Mouse (Mus musculus) stomach, postnatal 0 days (tissue): ENCODE data around the gene Tmem19. TPM values are rescaled to one million over a fixed set of nuclear protein-coding genes. Genes with fewer than 3 reads are reported as not detected.

Experiments used
- ATAC-seq: fragments of 200-750 bp; cut with Nextera tagmentation; 2 replicates; pipeline ENCODE4 v1.8.0; 2017; ENCODE audit not compliant: low FRiP score, low TSS enrichment
- DNase-seq: peaks from one replicate; pipeline ENCODE4 v3.0.0-alpha.2; 2016; ENCODE audit warnings: low spot score
- H3K27ac ChIP-seq: fragments of 300-500 bp; sonication (generic); replicated peaks from 2 replicates; pipeline ENCODE4 v1.5.1; 2014; ENCODE audit warnings: mild to moderate bottlenecking, control low read depth
- H3K27me3 ChIP-seq: fragments of 300-500 bp; sonication (generic); 2 replicates; pipeline ENCODE4 v1.6.1; 2014; ENCODE audit warnings: low read length; ENCODE audit not compliant: control insufficient read depth, insufficient read depth
- H3K36me3 ChIP-seq: fragments of 300-500 bp; sonication (generic); 2 replicates; pipeline ENCODE4 v1.6.1; 2014; ENCODE audit warnings: low read length, mixed read lengths; ENCODE audit not compliant: control insufficient read depth, insufficient read depth
- H3K4me1 ChIP-seq: fragments of 300-500 bp; sonication (generic); replicated peaks from 2 replicates; pipeline ENCODE4 v1.6.1; 2014; ENCODE audit warnings: antibody characterized with exemption; ENCODE audit not compliant: control insufficient read depth, insufficient read depth
- H3K4me2 ChIP-seq: fragments of 300-500 bp; sonication (generic); replicated peaks from 2 replicates; pipeline ENCODE4 v1.6.1; 2014; ENCODE audit warnings: low read depth, mild to moderate bottlenecking, control low read depth, moderate library complexity
- H3K4me3 ChIP-seq: fragments of 300-500 bp; sonication (generic); 2 replicates; pipeline ENCODE4 v1.5.1; 2014; ENCODE audit warnings: low read depth, low read length, control low read depth
- H3K9ac ChIP-seq: fragments of 300-500 bp; sonication (generic); 2 replicates; pipeline ENCODE4 v1.6.1; 2014; ENCODE audit warnings: mild to moderate bottlenecking, low read length, control low read depth, mixed read lengths
- H3K9me3 ChIP-seq: fragments of 300-500 bp; sonication (generic); 2 replicates; pipeline ENCODE4 v1.6.1; 2016; ENCODE audit warnings: low read length; ENCODE audit not compliant: control insufficient read depth
- CTCF ChIP-seq: IDR thresholded peaks from 2 replicates; pipeline ENCODE4 v1.5.1; 2016; ENCODE audit warnings: antibody characterized with exemption, low read depth, mild to moderate bottlenecking, moderate library complexity
- EP300 ChIP-seq: optimal IDR thresholded peaks from 2 replicates; pipeline ENCODE3; 2016; ENCODE audit warnings: antibody characterized with exemption
- WGBS: fragments of 180-500 bp; shearing (Covaris S2); extraction: QIAGEN DNeasy Blood & Tissue Kit; methylation state at CpG from one replicate; pipeline ENCODE4 v1.1.7; 2014; 5-methylcytosine and 5-hydroxymethylcytosine counted together
- polyA plus RNA-seq: library from polyadenylated mRNA; unstranded; fragments of >200 nt; fragmentation: Nextera tagmentation; extraction: Ambion mirVana; gene quantifications from 2 replicates; pipeline ENCODE4 v1.2.1, GENCODE M21; 2015

Tmem19 gene
- polyA plus RNA-seq = 26.3 and 29.5 TPM in 2 replicates

DNA sequence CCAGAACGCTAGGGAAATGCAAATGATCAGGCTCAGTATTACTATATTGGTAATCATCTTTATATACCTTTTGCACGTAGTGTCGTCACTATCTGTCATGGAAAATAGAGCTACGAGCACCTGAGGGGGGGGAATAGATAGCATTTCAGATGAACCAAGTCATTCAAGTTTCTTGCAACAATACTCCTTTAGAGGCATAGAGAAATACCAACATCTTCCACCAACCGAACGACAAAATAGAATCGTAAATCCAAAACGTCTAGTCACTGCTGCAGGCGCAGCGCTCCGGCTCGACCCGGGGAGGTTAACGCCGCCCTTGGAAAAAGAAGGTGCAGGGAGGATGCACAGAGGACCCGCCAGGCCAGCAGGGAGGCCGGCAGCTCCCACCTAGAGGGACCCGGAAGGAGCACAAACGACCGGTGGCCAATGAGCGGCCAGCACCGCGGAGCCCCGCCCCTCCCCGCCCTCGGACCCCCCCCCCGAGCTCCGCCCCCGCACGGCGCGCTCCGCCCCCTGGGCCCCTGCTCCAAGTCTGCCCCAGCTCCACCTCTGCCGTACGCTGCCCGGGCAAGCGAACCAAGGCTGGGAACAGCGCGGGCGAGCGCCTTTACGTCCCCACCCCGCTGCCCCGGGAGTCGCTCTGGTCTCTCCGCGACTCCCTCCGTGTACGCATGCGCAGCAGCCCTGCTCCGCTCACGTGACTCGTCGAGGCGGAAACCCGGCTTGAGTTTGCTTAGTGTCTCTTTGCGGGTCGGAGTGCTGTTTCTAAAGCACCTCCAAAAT lies at the start of gene Tmem19:
Tmem19 (minus strand) TSS at position 662 of the 783 bp plus-strand sequence.
- DNase-seq = peak; percentile 98
- peak; percentile 99 for ATAC-seq
- WGBS = under 1% methylated on average over 45 of the region's 58 CpGs

GRCm38 (mm10) chr10:115406393-115406792 lies 44.1 kb upstream of the Tmem19 start:
- Histone ChIP-seq H3K9ac (no peak overlapping the region), H3K27me3 (no peaks in the 10 kb centered on the region), H3K4me2 (no peak overlapping the region), H3K4me1 (no peaks in the 10 kb centered on the region), H3K36me3 (peaks cover 5% of the 10 kb centered on the region), H3K4me3 (no peak overlapping the region), H3K9me3 (no peaks in the 10 kb centered on the region), H3K27ac (no peak overlapping the region)
- DNase-seq (peak; percentile 68), ATAC-seq (no peak)
- TF ChIP-seq EP300 (no peak), CTCF (peak; percentile 83)
- WGBS = 67% methylated on average over 6 of the region's 6 CpGs

More for the DNA sequence above, at the start of gene Tmem19:
- H3K4me1 ChIP-seq = peaks cover 5% of the 10 kb centered on the region; the same call in 1 of the 2 replicates
- H3K27ac ChIP-seq = peak within 1 kb of the TSS; percentile 93
- peak within 1 kb of the TSS; percentile 62 for H3K4me3 ChIP-seq
- H3K9ac ChIP-seq = peak within 1 kb of the TSS; percentile 67
- no peaks in the 10 kb centered on the region for H3K9me3 ChIP-seq
- H3K36me3 ChIP-seq = no peaks in the 10 kb centered on the region
- no peaks in the 10 kb centered on the region for H3K27me3 ChIP-seq
- peak within 1 kb of the TSS; percentile 54 for H3K4me2 ChIP-seq
- TF ChIP-seq EP300 (no peak), CTCF (no peak)

- TF ChIP-seq CTCF (no peak), EP300 (no peak)
- Histone ChIP-seq H3K4me3 (no peak overlapping the region), H3K9ac (no peak overlapping the region), H3K4me1 (no peaks in the 10 kb centered on the region; the same call in none of the 2 replicates), H3K4me2 (no peak overlapping the region), H3K27me3 (no peaks in the 10 kb centered on the region), H3K9me3 (no peaks in the 10 kb centered on the region), H3K27ac (no peak overlapping the region), H3K36me3 (no peaks in the 10 kb centered on the region)
- ATAC-seq = no peak
- DNase-seq = no peak
- WGBS = 88% methylated on average over 1 of the region's 1 CpGs
Measured at GRCm38 (mm10) chr10:115391896-115392295, 29.6 kb upstream of the Tmem19 start.

DNA sequence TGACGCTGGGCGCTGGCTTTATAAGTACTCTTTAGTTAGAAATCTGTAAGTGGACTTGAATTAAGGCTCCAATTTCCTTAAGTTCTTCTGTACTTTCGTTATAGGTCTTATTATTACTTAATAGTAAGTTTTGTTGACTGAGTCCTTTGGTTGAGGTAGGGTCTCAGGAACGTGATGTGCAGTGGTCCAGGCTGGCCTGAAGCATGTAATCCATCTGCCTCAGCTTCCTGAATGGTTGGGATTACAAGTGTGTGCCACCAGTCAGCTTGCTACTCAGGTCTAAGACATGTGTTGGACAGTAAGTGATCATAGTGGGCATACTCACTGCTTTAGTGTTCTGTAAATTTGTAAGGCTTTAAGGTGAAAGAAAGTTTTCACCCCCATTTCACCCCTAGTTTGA lies 28.8 kb upstream of the Tmem19 start:
- ATAC-seq (no peak), DNase-seq (no peak)
- Histone ChIP-seq H3K4me1 (no peaks in the 10 kb centered on the region; the same call in none of the 2 replicates), H3K4me3 (no peak overlapping the region), H3K36me3 (no peaks in the 10 kb centered on the region), H3K27me3 (no peaks in the 10 kb centered on the region), H3K9ac (no peak overlapping the region), H3K27ac (no peak overlapping the region), H3K4me2 (no peak overlapping the region), H3K9me3 (no peaks in the 10 kb centered on the region)
- WGBS = 94% methylated on average over 4 of the region's 4 CpGs
- TF ChIP-seq EP300 (no peak), CTCF (no peak)

- H3K4me2 ChIP-seq = no peak overlapping the region
- no peak overlapping the region for H3K4me3 ChIP-seq
- no peak overlapping the region for H3K27ac ChIP-seq
- H3K27me3 ChIP-seq = no peaks in the 10 kb centered on the region
- H3K9me3 ChIP-seq = no peaks in the 10 kb centered on the region
- 65% methylated on average over 3 of the region's 3 CpGs for WGBS
- no peak for TF ChIP-seq CTCF
- TF ChIP-seq EP300 = no peak
- H3K9ac ChIP-seq = no peak overlapping the region
- DNase-seq (no peak), ATAC-seq (no peak)
- no peaks in the 10 kb centered on the region; the same call in none of the 2 replicates for H3K4me1 ChIP-seq
- H3K36me3 ChIP-seq = no peaks in the 10 kb centered on the region
Measured at GRCm38 (mm10) chr10:115387891-115388290, 25.6 kb upstream of the Tmem19 start.
